24 mouse cellular contexts compared by ENCODE assay signal in the genomic region with DNA sequence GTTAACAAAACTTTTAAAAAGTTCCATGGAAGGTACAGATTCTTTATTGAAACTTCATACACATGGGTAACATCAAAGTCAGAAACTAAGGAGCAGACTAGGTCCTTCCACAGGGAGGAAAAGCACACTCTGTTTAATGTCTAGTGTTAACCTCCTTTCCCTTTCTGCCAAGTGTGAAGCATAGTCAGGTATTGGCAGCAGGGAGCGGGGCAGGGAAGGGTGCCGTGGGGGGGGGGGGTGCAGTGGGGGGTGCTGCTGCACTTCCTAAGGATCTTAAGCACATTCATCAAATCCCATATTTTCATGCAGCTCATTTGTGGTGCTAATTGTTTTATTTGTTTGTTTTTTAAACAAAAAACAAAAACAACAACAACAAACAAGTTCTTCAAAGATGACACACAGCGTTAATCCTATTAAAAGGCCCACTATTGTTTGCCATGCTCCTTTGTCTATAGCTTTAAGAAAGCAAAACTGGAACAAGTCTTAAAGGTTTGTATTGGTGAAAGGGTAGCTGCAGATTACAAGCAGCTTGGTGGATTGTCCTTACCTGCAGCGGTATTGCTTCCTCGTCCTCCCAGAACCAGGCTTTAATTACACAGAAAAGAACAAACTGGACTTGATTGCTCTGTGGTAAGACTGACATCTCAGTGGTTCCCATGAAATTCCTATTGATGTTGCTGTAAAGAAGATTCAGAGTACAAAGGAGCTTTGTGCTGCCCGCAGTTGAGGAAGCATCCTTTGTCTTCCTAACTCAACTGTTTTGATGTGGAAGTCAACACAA.
DNase-seq lines count a peak whose midpoint lies in the region; ATAC-seq lines count a peak whose summit lies in the region.
"Had no signal": no experiment of that assay in that cellular context is flagged by ENCODE, and none has a peak within 500 bp of the region (broad histone marks: within the 10 kb centered on the region; RNA-seq: fewer than 3 reads in every experiment).

No protein-coding gene starts in this region.

- peak; percentile 10 for DNase-seq in embryo, embryonic 10.5 days (ENCODE audit: low spot score)
- DNase-seq in embryo, embryonic 10 days (ENCODE audit: low spot score) = no peak
- peak; percentile 17 for DNase-seq in hindbrain, embryonic 11.5 days (ENCODE audit: low spot score)
- no peak for DNase-seq in urinary bladder, postnatal 36 days (ENCODE audit: low spot score in 2 of 2)
- DNase-seq: adrenal gland, postnatal 10 days; adrenal gland, postnatal 36 days; cerebellum, adult 11 months; cerebellum, adult 8-10 months; cerebellum, postnatal 10 days; cerebellum, postnatal 36 days; gastrocnemius, postnatal 10 days; gastrocnemius, postnatal 36 days; heart, adult 2 months had no signal

- no peaks in the 10 kb centered on the region for H3K9me3 ChIP-seq in hindbrain, embryonic 11.5 days (ENCODE audit: control insufficient read depth, low read length)
- H3K9me3 ChIP-seq in hindbrain, embryonic 13.5 days = no peaks in the 10 kb centered on the region
- no peaks in the 10 kb centered on the region for H3K9me3 ChIP-seq in midbrain, embryonic 12.5 days
- H3K9me3 ChIP-seq in midbrain, embryonic 16.5 days (replicated peaks; ENCODE audit: control insufficient read depth, low read length, poor library complexity, severe bottlenecking) = no peaks in the 10 kb centered on the region
- H3K9me3 ChIP-seq in midbrain, embryonic 13.5 days = no peaks in the 10 kb centered on the region
- H3K9me3 ChIP-seq: forebrain, embryonic 10.5 days; forebrain, embryonic 13.5 days; heart, embryonic 10.5 days; hindbrain, embryonic 15.5 days; intestine, embryonic 15.5 days had no signal

- no peak overlapping the region for H3K27ac ChIP-seq in hindbrain, embryonic 11.5 days (ENCODE audit: low read depth, low read length)
- no peak overlapping the region for H3K27ac ChIP-seq in hindbrain, embryonic 13.5 days
- no peak overlapping the region for H3K27ac ChIP-seq in midbrain, embryonic 12.5 days (replicated peaks)
- H3K27ac ChIP-seq in midbrain, embryonic 16.5 days (ENCODE audit: low read length) = no peak overlapping the region
- no peak overlapping the region for H3K27ac ChIP-seq in midbrain, embryonic 13.5 days
- H3K27ac ChIP-seq: forebrain, embryonic 10.5 days; forebrain, embryonic 13.5 days; heart, adult 2 months; heart, embryonic 10.5 days; hindbrain, embryonic 15.5 days; intestine, embryonic 15.5 days had no signal

- H3K27me3 ChIP-seq in hindbrain, embryonic 11.5 days (ENCODE audit: control insufficient read depth, insufficient read depth, low read length) = no peaks in the 10 kb centered on the region
- no peaks in the 10 kb centered on the region for H3K27me3 ChIP-seq in hindbrain, embryonic 13.5 days
- H3K27me3 ChIP-seq in midbrain, embryonic 12.5 days = no peaks in the 10 kb centered on the region
- no peaks in the 10 kb centered on the region for H3K27me3 ChIP-seq in midbrain, embryonic 16.5 days (ENCODE audit: control insufficient read depth, insufficient read depth, low read depth, low read length)
- H3K27me3 ChIP-seq in midbrain, embryonic 13.5 days = no peaks in the 10 kb centered on the region
- H3K27me3 ChIP-seq: forebrain, embryonic 13.5 days; hindbrain, embryonic 15.5 days; intestine, embryonic 15.5 days; Patski had no signal

- no peak overlapping the region for H3K9ac ChIP-seq in hindbrain, embryonic 11.5 days (ENCODE audit: low read depth, low read length)
- no peak overlapping the region for H3K9ac ChIP-seq in hindbrain, embryonic 13.5 days
- H3K9ac ChIP-seq in midbrain, embryonic 12.5 days (replicated peaks) = no peak overlapping the region
- no peak overlapping the region for H3K9ac ChIP-seq in midbrain, embryonic 16.5 days (ENCODE audit: low read depth, low read length)
- no peak overlapping the region for H3K9ac ChIP-seq in midbrain, embryonic 13.5 days (replicated peaks)
- H3K9ac ChIP-seq: forebrain, embryonic 13.5 days; hindbrain, embryonic 15.5 days; intestine, embryonic 15.5 days had no signal

- H3K4me1 ChIP-seq in hindbrain, embryonic 11.5 days (replicated peaks; ENCODE audit: control insufficient read depth, insufficient read depth, low read length) = no peaks in the 10 kb centered on the region
- H3K4me1 ChIP-seq in hindbrain, embryonic 13.5 days (replicated peaks) = no peaks in the 10 kb centered on the region
- H3K4me1 ChIP-seq in midbrain, embryonic 12.5 days = peaks cover 3% of the 10 kb centered on the region
- no peaks in the 10 kb centered on the region for H3K4me1 ChIP-seq in midbrain, embryonic 16.5 days (ENCODE audit: control insufficient read depth, insufficient read depth, low read length)
- H3K4me1 ChIP-seq in midbrain, embryonic 13.5 days (replicated peaks) = peaks cover 6% of the 10 kb centered on the region; the same call in 1 of the 2 replicates
- H3K4me1 ChIP-seq: forebrain, embryonic 13.5 days; heart, embryonic 10.5 days; hindbrain, embryonic 15.5 days; intestine, embryonic 15.5 days had no signal

- no peak overlapping the region for H3K4me2 ChIP-seq in hindbrain, embryonic 11.5 days (replicated peaks; ENCODE audit: low read depth, low read length)
- no peak overlapping the region for H3K4me2 ChIP-seq in hindbrain, embryonic 13.5 days
- no peak overlapping the region for H3K4me2 ChIP-seq in midbrain, embryonic 12.5 days (replicated peaks)
- no peak overlapping the region for H3K4me2 ChIP-seq in midbrain, embryonic 16.5 days (ENCODE audit: low read length)
- no peak overlapping the region for H3K4me2 ChIP-seq in midbrain, embryonic 13.5 days (replicated peaks)
- H3K4me2 ChIP-seq: forebrain, embryonic 13.5 days; hindbrain, embryonic 15.5 days; intestine, embryonic 15.5 days had no signal

- no peaks in the 10 kb centered on the region for H3K36me3 ChIP-seq in hindbrain, embryonic 11.5 days (ENCODE audit: control insufficient read depth, insufficient read depth, low read length)
- H3K36me3 ChIP-seq in hindbrain, embryonic 13.5 days = no peaks in the 10 kb centered on the region
- no peaks in the 10 kb centered on the region for H3K36me3 ChIP-seq in midbrain, embryonic 12.5 days
- H3K36me3 ChIP-seq in midbrain, embryonic 16.5 days (ENCODE audit: control insufficient read depth, insufficient read depth, low read length) = no peaks in the 10 kb centered on the region
- H3K36me3 ChIP-seq in midbrain, embryonic 13.5 days = no peaks in the 10 kb centered on the region
- H3K36me3 ChIP-seq: forebrain, embryonic 10.5 days; heart, embryonic 10.5 days; hindbrain, embryonic 15.5 days; intestine, embryonic 15.5 days had no signal

- no peak overlapping the region for H3K4me3 ChIP-seq in hindbrain, embryonic 11.5 days (ENCODE audit: low read depth, low read length)
- no peak overlapping the region for H3K4me3 ChIP-seq in hindbrain, embryonic 13.5 days
- no peak overlapping the region for H3K4me3 ChIP-seq in midbrain, embryonic 12.5 days
- H3K4me3 ChIP-seq in midbrain, embryonic 16.5 days (ENCODE audit: low read depth, low read length) = no peak overlapping the region
- H3K4me3 ChIP-seq in midbrain, embryonic 13.5 days (replicated peaks) = no peak overlapping the region
- H3K4me3 ChIP-seq: forebrain, embryonic 10.5 days; forebrain, embryonic 13.5 days; heart, adult 2 months; heart, embryonic 10.5 days; hindbrain, embryonic 15.5 days; intestine, embryonic 15.5 days had no signal

- 36% methylated on average over 6 of the region's 6 CpGs for WGBS in hindbrain, embryonic 11.5 days
- WGBS in hindbrain, embryonic 13.5 days = 24% methylated on average over 6 of the region's 6 CpGs
- 13% methylated on average over 6 of the region's 6 CpGs for WGBS in midbrain, embryonic 12.5 days
- WGBS in midbrain, embryonic 16.5 days = 11% methylated on average over 6 of the region's 6 CpGs
- WGBS in midbrain, embryonic 13.5 days = 18% methylated on average over 6 of the region's 6 CpGs

- peak; percentile 63; the same call in 1 of the 2 replicates for ATAC-seq in hindbrain, embryonic 11.5 days (ENCODE audit: low FRiP score)
- no peak for ATAC-seq in hindbrain, embryonic 13.5 days (ENCODE audit: low FRiP score)
- 0 out of 2 replicates have a peak, but pooled peaks have one; percentile 61 for ATAC-seq in midbrain, embryonic 12.5 days (ENCODE audit: low FRiP score, low read depth)
- ATAC-seq in midbrain, embryonic 16.5 days = no peak
- 0 out of 2 replicates have a peak, but pooled peaks have one; percentile 43 for ATAC-seq in midbrain, embryonic 13.5 days
- ATAC-seq: forebrain, embryonic 13.5 days; forebrain, embryonic 16.5 days; intestine, embryonic 15.5 days; Patski had no signal

Comparison
In these comparisons a context has a peak if more than half of its experiments do, and no peak if none do; other contexts are left out.
1. DNase-seq: peak in embryo, embryonic 10.5 days (single experiment) and hindbrain, embryonic 11.5 days (single experiment); none in embryo, embryonic 10 days (single experiment) and urinary bladder, postnatal 36 days (0 of 2).
2. ATAC-seq: peak in hindbrain, embryonic 11.5 days (single experiment), midbrain, embryonic 12.5 days (single experiment) and midbrain, embryonic 13.5 days (single experiment); none in hindbrain, embryonic 13.5 days (single experiment) and midbrain, embryonic 16.5 days (single experiment).